Mouse (Mus musculus) kidney, adult 2 months (tissue): ENCODE results near the gene Ucp1.

Experiments used
- CTCF ChIP-seq: fragments of 200-500 bp; conservative IDR thresholded peaks from 2 replicates; pipeline ENCODE4 v1.5.1; 2011; ENCODE audit warnings: low read depth, mild to moderate bottlenecking, control low read depth, low read length, moderate library complexity, mixed read lengths; ENCODE audit not compliant: insufficient read depth, insufficient read length
- POLR2A ChIP-seq: fragments of 200-500 bp; IDR thresholded peaks from one replicate; pipeline ENCODE4 v1.6.1; 2011; ENCODE audit warnings: low read depth, low read length, control low read depth

DNA sequence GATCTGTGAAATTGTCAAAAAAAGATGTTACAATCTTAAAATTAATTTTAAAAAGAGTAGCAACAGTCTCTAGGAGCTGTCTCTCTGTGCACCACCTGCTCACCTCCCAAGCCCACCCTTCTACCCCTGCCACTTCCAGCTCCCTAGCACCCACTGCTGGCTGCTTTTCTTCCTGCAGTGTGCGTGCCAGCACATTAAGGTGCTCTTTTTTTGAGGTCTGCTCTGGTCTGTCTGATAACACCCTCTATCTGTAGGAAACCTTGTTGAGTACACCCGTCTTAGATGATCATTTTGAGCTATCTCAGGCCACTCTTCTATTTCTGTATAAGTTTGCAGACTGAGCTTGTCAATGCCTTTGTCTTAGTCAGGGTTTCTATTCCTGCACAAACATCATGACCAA, 32.9 kb downstream of the Ucp1 start:
- TF ChIP-seq CTCF = no peak
- no peak for TF ChIP-seq POLR2A
